Mouse (Mus musculus) intestine, embryonic 14.5 days (tissue): Measurements from ENCODE around the gene Adgrg7. TPM values are rescaled to one million over a fixed set of nuclear protein-coding genes. Genes with fewer than 3 reads are reported as not detected.

Experiments
- ATAC-seq: fragments of 200-750 bp; cut with Nextera tagmentation; replicated peaks from 2 replicates; pipeline ENCODE4 v1.8.0; 2017; ENCODE audit warnings: low read depth, moderate number of reproducible peaks, moderate TSS enrichment, moderate library complexity; ENCODE audit not compliant: low FRiP score, low TSS enrichment
- DNase-seq: peaks from one replicate; pipeline ENCODE4 v3.0.0-alpha.2; 2018; ENCODE audit warnings: low spot score
- H3K27ac ChIP-seq: fragments of 300-500 bp; sonication (generic); 2 replicates; pipeline ENCODE4 v1.5.1; 2014; ENCODE audit warnings: low read depth, mild to moderate bottlenecking, control low read depth
- H3K27me3 ChIP-seq: fragments of 300-500 bp; sonication (generic); replicated peaks from 2 replicates; pipeline ENCODE4 v1.6.1; 2014; ENCODE audit warnings: low read length, control low read depth; ENCODE audit not compliant: control insufficient read depth, insufficient read depth
- H3K36me3 ChIP-seq: fragments of 300-500 bp; sonication (generic); 2 replicates; pipeline ENCODE4 v1.6.1; 2014; ENCODE audit warnings: low read length, control low read depth; ENCODE audit not compliant: control insufficient read depth, insufficient read depth
- H3K4me1 ChIP-seq: fragments of 300-500 bp; sonication (generic); replicated peaks from 2 replicates; pipeline ENCODE4 v1.6.1; 2014; ENCODE audit warnings: low read length, control low read depth, mixed read lengths; ENCODE audit not compliant: control insufficient read depth, insufficient read depth
- H3K4me2 ChIP-seq: fragments of 300-500 bp; sonication (generic); 2 replicates; pipeline ENCODE4 v1.6.1; 2014; ENCODE audit warnings: low read length
- H3K4me3 ChIP-seq: fragments of 300-500 bp; sonication (generic); 2 replicates; pipeline ENCODE4 v1.5.1; 2014; ENCODE audit warnings: low read depth, low read length, control low read depth, mixed read lengths
- H3K9ac ChIP-seq: fragments of 300-500 bp; sonication (generic); 2 replicates; pipeline ENCODE4 v1.6.1; 2014; ENCODE audit warnings: mild to moderate bottlenecking, low read length
- H3K9me3 ChIP-seq: fragments of 300-500 bp; sonication (generic); 2 replicates; pipeline ENCODE4 v1.6.1; 2016; ENCODE audit warnings: low read length, control low read depth; ENCODE audit not compliant: control insufficient read depth
- WGBS: fragments of 180-500 bp; shearing (Covaris S2); extraction: QIAGEN DNeasy Blood & Tissue Kit; methylation state at CpG from one replicate; pipeline ENCODE4 v1.1.7; 2014; 5-methylcytosine and 5-hydroxymethylcytosine counted together
- polyA plus RNA-seq: library from polyadenylated mRNA; unstranded; fragments of >200 nt; fragmentation: Nextera tagmentation; extraction: Ambion mirVana; gene quantifications from 2 replicates; pipeline ENCODE4 v1.2.1, GENCODE M21; 2014

Gene Adgrg7
- polyA plus RNA-seq, 1 experiment from 2014 or later, result 0.99 TPM

GRCm38 (mm10) chr16:56690715-56691114 is 104.9 kb downstream of the Adgrg7 start:
- Histone ChIP-seq H3K4me1 (no peaks in the 10 kb centered on the region), H3K4me3 (no peak overlapping the region), H3K9ac (no peak overlapping the region), H3K27me3 (no peaks in the 10 kb centered on the region), H3K4me2 (no peak overlapping the region), H3K36me3 (peaks cover 78% of the 10 kb centered on the region), H3K27ac (no peak overlapping the region), H3K9me3 (no peaks in the 10 kb centered on the region)
- 96% methylated on average over 7 of the region's 7 CpGs for WGBS
- DNase-seq (no peak), ATAC-seq (no peak)

DNA sequence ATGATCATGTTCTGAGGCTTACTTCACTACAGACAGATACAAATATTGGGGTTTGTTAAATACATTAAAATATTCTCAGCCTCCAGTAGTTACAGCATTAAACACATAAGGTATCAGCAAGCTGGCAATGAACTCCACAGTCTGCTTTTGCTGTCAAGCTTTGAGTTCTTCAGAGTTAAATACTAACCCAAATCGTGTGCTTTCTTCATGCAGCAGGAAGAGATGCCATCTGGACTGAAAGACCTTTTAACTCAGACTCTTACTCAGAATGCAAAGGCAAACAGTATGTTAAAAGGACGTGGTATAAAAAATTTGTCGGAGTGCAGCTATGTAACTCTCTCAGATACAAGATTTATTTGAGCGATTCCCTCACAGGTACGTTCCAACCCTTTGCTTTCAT is 108.9 kb downstream of the Adgrg7 start:
- H3K9ac ChIP-seq, result no peak overlapping the region
- 88% methylated on average over 5 of the region's 5 CpGs for WGBS
- no peak overlapping the region for H3K4me2 ChIP-seq
- H3K4me1 ChIP-seq, result no peaks in the 10 kb centered on the region
- H3K9me3 ChIP-seq, result no peaks in the 10 kb centered on the region
- ATAC-seq (no peak), DNase-seq (no peak)
- peaks cover 62% of the 10 kb centered on the region for H3K36me3 ChIP-seq
- H3K4me3 ChIP-seq, result no peak overlapping the region
- no peaks in the 10 kb centered on the region for H3K27me3 ChIP-seq
- H3K27ac ChIP-seq, result no peak overlapping the region

DNA sequence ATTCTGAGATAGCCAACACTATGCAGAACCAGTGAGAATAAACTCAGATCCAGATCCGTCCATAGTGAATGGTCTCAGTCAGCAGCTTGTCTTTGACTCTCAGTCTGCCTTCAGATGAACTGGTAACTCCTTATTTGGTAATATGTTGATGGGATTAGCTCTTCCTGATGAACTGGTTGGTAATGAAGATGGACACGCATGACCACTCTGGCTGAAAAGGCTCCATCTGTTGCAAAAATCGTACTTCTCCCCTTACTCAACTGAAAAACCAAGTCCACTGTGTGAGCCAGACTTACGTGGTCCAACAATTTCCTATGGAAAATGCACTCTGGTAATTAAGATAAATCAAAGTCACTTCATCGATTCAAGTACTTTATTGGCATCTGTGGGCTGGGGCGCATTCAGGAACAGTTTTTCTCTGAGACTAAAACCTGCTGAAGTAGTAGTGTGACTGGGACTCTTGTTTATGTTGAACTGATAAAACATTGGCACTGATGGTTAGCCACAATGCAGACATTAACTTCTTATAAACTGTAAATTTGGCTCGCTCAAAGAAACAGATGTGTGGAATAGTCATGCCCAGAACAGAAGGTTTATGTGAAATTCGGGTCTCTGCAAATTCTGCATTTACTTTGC is 114.5 kb downstream of the Adgrg7 start:
- no peak for ATAC-seq
- no peaks in the 10 kb centered on the region for H3K9me3 ChIP-seq
- 83% methylated on average over 8 of the region's 8 CpGs for WGBS
- H3K27me3 ChIP-seq, result no peaks in the 10 kb centered on the region
- H3K36me3 ChIP-seq, result peaks cover 20% of the 10 kb centered on the region
- no peaks in the 10 kb centered on the region for H3K4me1 ChIP-seq
- no peak overlapping the region for H3K4me3 ChIP-seq
- no peak overlapping the region for H3K27ac ChIP-seq
- H3K9ac ChIP-seq, result no peak overlapping the region
- H3K4me2 ChIP-seq, result no peak overlapping the region
- no peak for DNase-seq

- Histone ChIP-seq H3K27ac (no peak overlapping the region), H3K9me3 (no peaks in the 10 kb centered on the region), H3K27me3 (no peaks in the 10 kb centered on the region), H3K36me3 (no peaks in the 10 kb centered on the region), H3K9ac (no peak overlapping the region), H3K4me1 (no peaks in the 10 kb centered on the region), H3K4me3 (no peak overlapping the region), H3K4me2 (no peak overlapping the region)
- 65% methylated on average over 4 of the region's 4 CpGs for WGBS
- no peak for ATAC-seq
- no peak for DNase-seq
Measured at GRCm38 (mm10) chr16:56677146-56677545, 118.5 kb downstream of the Adgrg7 start.

Other genes with a start within 250 kb of the Adgrg7 start
- 151 and 162 TPM in 2 replicates for gene Tfg, start 78.4 kb downstream of the Adgrg7 start, polyA plus RNA-seq
- 35.4 and 36.1 TPM in 2 replicates for gene Tmem45a, start 90.3 kb upstream of the Adgrg7 start, polyA plus RNA-seq
- gene Lnp1, start 132.2 kb upstream of the Adgrg7 start, polyA plus RNA-seq, result not detected in 2 replicates